Mouse (Mus musculus): Measurements from ENCODE around the gene Tppp3.

DNA sequence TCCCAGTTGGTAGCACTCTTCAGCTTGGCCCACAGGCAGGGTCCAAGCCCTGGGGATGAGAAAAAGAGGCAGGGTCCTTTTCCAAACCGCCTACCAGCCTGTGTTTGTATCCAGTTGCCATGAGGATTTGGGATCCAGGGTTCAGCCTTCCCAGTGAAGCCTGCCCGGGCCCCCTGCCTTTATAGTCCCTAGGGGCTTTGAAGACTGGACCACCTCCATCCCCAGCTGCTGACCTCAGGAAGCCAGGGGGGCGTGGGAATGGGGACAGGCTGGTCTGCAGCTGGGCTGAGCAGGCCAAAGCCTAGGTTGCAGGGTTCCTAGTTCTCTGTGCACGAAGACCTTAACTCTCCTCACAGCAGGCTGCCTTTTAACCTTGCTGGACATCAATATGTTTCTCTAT, 3.9 kb upstream of the Tppp3 start:
- TF ChIP-seq POLR2A (IDR thresholded peaks at IDR 0.05; ENCODE audit: borderline replicate concordance, extremely low read depth, low read depth, low read length) = no peak
- TF ChIP-seq CTCF (IDR thresholded peaks at IDR 0.05; ENCODE audit: insufficient read depth, low read length) = no peak
